Mouse (Mus musculus) natural killer cell, adult 2 months (primary cell): Measurements from ENCODE around the gene Olig2.
"Not testable (repeated sequence)": the region's sequence is repeated elsewhere in the genome, so short reads cannot be mapped to it uniquely, and the experiment has no call there.

Source experiments
- DNase-seq, 2 experiments: peaks; one replicate each; pipeline ENCODE4 v3.0.0; 2022; ENCODE audit warnings: low spot score in 2 of 2

Gene Olig2

DNA sequence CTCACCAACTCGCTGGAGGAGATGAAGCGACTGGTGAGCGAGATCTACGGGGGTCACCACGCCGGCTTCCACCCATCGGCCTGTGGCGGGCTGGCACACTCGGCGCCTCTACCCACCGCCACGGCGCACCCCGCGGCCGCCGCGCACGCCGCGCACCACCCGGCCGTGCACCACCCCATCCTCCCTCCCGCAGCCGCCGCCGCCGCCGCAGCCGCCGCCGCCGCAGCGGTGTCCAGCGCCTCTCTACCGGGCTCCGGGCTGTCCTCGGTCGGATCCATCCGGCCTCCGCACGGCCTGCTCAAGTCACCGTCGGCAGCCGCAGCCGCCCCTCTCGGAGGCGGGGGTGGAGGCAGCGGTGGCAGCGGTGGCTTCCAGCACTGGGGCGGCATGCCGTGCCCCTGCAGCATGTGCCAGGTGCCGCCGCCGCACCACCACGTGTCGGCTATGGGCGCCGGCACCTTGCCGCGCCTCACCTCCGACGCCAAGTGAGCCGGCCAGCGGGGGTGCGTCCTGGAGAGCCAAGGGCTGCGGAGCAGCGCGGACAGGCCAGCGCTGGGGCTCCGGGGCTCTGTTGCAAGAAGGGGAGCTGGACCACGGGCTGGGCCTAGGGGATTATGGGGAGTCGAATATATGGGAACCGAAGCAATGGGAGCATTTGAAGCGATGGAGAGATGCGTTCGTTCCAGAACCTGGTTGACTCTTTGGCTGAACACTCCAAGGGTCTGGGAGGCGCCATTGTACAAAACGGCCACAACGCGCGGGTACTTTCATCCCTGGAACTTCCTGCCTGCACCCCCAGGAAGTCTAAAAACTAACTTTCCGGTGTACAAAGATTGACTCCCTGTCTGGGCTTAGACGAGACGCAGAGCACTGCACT, 1.9 kb downstream of the Olig2 start:
- no peak for DNase-seq

DNA sequence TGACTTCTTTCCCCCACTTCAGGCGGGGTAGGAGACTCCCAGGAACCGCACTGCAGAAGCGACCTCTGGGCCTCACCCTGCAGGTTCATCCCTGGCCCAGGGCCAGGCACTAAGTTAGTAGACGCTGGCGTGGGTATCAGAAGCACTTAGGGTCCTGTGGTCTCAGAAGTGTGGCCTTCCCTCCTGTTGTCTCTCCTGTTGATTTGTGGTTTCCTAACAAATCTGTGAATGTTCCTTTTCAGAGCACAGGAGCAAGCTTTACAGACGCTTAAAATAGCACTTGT, 2.4 kb downstream of the Olig2 start:
- no peak for DNase-seq

DNA sequence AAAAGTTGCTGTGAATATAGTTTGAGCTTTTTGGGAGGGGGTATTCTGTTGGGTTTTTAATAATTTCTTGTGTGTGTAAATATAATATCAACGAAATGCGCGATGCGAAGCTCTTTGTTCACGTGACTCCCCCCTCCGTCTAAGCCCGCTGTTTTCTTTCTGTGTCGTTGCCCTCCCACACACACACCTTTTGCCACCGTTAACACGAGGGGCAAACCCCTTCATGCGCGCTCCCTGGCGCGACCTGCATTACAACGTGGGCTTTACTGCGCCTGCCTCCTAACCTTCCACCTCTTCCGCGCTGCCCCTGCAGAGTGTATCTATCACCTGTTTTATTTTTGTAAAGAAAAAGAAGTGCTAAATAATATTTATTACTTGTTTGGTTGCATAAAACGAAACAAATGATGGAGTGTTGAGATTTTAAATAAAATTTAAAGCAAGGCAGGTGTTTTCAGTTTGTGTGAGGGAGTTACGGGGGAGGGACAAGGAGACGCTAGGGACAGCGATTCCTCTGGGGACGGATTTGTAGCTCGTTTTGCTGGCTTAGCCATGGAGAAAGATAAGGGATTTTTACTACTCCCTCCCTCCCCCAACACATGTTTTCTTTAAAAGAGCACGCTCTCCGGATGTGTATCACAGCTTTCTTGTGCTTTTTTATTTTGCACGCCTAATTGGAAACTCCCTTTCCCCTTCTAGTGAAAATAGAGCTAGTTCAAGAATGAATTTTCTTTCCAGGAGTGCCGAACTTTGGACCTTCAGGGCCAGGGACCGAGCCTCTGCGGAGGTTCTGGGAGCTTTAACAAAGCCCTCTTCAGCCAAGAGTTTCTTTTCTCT, 3.2 kb downstream of the Olig2 start:
- no peak for DNase-seq

DNA sequence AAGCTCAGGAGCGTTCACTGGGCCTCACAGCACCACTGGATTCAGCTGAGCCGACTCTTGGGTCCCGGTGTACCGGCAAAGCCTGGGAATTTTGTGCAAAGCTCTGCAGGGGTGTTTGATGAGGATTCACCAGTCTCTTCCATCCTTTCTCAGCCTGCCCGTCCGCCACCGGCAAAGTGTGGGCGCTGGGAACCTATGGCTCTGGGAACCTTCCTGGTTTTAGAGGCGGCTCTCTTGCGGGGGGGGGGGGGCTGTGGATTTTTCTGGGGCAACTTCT, 3.8 kb downstream of the Olig2 start:
- no peak for DNase-seq

DNA sequence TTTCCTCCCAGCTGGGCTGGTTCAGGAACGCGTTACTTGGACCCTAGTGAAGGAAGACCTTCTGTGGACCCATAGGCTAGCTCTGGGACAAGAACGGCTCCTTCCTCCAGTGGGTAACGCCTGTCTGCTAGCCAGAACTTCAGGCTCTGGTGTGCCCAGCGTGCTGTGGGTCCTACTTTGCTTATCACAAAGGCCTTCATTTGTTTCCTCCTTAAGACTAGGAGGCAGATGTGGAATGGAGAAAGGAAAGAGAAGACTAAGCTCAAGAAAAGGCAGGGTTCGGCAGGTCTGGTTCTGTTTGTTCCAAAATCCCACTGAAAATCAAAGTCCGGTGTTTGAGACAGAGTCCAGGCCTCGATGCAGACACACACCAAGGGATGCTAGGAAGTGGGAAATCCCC, 4.4 kb downstream of the Olig2 start:
- DNase-seq: no peak

DNA sequence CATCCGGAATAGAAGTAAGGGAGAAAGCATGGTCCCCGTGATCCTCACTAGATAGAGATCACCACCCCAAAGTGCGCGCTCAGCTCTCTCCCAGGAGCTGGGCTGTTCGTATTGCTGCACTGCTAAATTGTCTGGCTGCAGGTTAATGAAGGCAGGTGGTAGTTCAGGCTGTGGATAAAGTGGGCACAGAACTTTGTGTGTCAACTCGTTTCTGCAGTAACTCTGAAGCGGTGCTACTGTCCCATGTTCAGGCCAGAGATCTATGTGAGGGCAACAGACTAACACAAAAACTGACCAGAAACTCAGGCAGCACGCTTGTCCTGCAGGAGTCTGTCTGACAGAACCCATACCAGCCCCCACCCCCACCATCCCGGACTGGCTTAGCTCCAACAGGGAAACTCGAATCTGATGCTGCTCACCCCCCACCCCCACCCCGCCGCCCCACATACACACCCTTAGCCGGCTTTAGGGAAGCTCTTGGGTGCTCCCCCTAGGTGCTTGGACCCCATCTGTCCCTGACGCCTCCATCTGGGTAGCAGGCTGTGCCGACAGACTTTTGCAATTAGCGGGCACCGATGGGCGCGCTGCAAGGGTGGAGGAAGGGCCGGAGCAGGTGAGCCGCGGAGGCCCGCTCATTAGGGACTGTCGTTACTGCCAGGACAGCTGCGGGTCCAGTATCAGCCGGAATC, 6.7 kb downstream of the Olig2 start:
- no peak for DNase-seq

DNA sequence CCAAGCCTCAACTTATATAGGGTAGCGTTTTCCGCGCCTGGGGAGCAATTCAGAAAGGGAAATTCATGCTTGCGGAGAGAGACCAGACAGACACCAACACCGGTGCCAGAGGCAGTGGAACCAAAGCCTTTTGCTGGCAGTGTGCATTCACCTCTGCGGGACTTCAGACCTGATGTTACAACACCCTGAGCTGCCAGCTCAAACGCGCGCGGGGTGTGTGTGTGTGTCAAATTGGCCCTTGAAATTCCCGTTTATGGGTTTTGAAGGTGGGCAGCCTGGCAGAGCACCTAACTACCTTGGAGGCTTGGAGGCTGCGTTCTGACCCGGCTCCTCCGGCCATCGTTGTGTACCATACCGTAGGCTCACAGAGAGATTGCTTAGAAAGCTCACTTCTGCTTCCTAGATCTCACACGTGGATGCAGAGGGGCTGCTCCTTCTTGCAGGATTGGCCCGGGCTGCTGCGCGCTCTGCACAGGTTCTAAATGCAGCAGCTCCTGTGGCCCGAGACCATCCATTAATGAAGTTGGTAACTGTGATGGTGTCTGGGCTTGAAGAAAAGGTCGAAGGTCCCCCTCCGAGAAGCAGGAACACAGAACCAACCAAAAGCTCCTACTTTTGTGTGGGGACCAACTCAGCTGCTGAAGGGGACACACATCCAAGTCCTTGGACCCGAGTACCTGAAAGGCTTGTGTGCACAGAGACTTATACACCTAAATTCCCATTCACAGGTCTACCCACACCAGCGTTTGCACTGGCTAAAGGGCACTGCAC, 7.4 kb downstream of the Olig2 start:
- DNase-seq: no peak

DNA sequence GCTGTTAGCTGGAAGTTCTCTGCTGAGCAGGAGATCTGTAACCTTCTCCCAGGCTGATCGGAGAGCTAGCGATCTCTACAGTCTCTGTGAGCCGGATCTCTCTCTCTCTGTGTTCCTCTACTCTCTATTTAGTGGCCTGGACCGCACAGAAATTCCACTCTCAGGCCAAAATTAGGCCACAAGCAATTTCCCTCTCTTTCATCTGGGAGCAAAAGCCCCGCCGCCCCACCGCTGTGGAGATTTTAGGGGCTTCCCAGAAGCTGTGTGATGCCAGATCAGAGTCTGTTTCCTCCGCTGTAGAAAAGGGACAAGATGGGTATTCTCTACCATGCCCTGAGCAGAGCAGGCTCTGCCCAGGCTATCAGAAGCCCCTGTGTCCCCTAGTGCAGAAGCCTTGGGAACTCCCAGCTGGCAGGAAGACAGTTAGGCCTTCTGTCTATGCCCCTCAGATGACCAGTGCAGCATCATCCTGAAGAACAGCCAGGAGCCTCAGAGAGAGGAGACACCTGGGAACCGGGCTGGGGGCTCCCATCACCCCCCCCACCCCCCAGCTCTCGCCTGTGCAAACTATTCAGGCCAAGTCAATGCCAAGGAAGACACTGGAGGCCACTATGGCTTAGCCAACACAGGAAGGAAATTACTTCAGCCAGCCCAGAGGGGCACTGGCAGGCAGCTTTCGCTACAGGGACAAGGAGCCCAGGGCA, 8.1 kb downstream of the Olig2 start:
- DNase-seq: no peak

DNA sequence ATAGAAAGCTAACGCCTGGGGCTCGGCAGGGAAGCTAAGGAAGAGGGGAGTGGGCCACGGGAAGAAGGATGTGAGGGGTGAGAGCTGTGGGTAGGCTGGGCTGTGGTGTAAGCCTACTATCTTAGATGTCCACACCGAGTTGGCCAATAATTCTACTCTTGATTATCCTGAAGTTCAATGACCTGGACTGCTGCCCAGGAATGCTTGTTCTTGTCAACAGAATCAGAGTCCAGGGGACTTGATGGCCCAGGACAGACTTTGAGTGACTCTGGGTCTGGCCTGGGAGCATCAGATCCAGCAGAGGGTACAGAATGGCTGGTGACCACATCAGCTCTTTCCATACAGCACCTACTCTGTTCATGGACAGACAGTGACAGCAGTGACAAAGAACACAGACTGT, 13.8 kb downstream of the Olig2 start:
- no peak for DNase-seq

DNA sequence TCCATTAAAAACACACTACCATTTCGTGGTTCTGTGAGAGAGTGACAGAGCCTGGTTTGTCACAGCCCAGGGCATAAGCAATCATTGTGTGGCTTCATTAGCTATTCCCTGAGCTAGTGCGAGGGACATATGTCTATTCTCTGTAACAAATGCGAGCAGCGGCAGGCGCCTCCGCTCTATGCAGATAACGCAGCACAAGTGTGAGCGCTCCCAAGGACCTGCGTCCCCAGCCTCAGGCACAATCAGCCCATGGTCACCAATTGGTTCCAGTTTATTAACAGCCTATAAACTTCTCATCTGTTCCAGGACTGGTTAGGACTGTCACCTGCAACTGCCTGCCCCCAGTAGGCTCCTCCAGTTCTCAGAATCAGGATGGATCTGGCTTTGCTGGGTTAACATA, 21.0 kb downstream of the Olig2 start:
- no peak for DNase-seq

DNA sequence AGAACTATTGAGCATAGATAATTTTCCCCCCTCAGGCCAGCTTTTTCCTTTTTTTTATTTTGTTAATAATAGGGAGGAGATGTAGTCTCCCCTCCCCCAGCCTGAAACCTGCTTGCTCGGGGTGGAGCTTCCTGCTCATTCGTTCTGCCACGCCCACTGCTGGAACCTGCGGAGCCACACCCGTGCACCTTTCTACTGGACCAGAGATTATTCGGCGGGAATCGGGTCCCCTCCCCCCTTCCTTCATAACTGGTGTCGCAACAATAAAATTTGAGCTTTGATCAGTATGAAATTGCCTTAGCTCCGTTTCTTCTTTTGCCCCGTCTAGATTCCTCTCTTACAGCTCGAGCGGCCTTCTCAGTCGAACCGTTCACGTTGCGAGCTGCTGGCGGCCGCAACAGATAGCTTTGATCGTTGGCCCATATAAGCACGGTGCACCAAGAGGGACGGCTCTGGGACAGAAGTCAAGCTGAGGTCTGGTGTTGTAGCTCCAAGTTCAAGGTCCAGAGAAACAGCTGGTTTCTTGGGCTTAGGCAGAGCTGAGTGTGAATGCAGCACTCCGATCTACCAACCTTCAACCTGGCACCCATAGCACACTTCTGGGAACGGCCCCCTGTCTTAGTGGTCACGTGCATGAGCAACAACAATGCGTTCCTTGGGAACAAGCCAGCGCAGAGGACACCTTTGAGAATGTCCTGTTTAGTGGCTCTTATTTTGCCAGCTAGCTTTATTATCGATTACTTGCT, 30.3 kb downstream of the Olig2 start:
- DNase-seq: not testable (repeated sequence)

DNA sequence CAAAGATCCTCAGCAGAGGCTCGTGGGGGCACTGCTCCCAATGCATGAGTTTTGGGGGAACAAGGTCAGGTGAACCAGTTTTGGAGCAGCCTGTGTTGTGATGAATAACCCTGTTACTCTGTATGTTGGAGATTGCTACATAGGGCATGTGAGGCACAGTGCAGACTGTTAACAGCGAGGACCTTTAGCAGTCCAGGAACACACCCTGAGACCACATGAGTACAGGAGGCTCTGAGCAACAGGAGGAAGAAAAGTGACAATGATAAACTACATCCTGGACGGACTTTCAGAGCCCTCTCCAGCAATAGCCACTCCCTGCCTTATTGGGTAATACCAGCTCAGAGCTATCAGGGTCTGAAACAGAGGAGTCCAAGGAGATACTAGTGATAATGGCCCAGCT, 33.7 kb downstream of the Olig2 start:
- DNase-seq: no peak

DNA sequence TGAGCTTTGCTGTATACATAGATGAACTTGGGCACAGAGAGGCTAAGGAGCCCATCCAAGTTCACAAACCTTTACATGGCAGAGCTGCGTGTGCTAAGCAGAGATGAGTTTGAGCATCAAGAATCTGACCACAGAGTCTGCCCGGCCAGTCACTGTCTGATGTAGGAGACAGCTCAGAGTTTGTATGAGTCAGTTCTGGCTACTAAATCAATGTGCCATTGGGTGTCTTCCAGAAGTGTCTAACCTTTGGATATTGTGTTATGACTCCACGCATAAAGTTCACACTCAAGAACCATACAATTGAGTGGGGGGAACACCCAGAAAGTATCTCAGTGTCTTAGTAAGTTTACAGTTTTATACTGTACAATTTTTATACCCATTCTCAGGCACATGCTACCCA, 35.6 kb downstream of the Olig2 start:
- DNase-seq: no peak

DNA sequence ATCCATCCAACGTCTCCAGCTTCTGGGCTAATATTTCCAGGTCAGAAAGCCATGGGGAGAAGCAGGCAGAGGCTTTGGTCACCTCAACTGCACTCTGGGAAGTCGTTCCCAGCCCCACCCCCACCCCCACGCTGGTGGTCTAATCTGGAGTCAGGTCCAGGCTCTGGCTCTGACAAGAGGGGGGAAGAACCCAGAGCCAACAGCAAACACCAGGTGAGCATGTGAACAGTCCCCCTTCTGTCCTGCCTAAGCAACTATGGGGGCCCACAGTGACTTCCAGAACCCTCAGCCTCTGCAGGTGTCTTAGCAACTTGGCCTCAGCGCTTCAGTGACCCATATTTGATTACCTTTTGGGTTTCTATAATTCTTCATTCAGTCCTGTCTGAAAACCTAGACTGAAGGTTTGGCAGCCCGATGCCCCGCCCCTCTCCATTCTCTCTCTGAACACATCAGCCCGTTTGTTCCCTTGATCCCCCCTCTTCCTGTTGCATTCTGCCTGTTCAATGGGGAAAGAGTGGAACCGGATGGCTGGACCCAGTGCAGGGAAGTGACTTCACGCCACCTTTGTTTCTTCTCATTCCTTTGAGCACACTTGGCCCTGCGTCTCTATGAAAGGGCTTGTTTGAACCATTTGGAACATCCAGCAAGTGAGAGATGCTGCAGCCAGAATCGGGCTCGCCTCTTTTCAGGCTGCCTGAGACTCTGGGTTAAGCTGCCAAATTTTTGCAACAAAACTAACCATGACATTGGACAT, 37.4 kb downstream of the Olig2 start:
- DNase-seq: no peak

DNA sequence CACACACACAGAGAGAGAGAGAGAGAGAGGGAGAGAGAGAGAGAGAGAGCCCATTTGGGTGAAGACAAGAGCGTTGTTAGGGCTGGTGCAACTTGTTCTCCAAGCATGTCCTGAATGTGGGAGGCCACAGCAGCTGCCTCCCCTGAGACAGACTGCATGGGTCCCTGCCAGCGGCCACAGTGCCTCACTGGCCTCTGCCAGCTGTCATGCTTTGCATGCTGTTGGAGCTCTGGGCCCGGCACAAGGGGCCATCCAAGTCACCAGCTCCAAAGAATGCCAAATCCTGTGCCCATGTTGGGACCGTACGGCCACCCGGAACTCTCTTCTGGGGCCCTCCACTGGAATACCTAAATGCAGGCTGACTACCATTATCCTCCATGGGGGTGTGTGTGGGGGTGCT, 40.7 kb downstream of the Olig2 start:
- DNase-seq: no peak

DNA sequence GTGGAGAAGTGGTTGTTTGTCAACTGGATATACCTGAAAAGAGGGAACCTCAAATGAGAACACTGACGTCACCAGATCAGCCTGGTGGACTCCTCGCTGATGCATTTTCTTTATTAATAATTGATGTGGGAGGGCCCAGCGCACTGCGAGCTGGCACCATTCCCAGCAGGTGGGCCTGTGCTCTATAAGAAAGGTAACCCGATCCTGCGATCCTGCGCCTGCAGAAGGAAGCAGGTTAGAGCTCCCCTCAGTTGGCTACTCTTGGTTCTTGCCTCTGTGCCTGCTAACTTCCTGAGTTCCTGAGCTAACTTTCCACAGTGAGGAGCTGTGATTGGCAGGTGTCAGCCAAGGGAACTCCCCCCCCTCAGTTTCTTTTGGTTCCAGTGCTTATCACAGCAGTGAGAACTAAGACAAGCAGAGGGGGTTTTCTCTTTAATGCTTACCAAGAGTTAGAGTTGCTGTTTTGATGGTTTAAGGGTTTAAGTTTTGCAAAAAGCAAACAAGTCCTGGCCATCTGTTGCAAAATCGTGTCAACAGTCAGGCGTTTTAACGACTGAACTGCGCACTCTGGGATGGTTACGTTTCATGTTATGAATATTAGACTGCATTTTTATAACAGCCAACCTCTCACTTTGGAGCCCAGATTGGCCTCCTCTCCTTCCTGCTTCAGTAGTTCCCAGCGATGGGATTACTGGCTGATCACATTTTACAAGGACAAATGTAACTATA, 43.6 kb downstream of the Olig2 start:
- DNase-seq: no peak

DNA sequence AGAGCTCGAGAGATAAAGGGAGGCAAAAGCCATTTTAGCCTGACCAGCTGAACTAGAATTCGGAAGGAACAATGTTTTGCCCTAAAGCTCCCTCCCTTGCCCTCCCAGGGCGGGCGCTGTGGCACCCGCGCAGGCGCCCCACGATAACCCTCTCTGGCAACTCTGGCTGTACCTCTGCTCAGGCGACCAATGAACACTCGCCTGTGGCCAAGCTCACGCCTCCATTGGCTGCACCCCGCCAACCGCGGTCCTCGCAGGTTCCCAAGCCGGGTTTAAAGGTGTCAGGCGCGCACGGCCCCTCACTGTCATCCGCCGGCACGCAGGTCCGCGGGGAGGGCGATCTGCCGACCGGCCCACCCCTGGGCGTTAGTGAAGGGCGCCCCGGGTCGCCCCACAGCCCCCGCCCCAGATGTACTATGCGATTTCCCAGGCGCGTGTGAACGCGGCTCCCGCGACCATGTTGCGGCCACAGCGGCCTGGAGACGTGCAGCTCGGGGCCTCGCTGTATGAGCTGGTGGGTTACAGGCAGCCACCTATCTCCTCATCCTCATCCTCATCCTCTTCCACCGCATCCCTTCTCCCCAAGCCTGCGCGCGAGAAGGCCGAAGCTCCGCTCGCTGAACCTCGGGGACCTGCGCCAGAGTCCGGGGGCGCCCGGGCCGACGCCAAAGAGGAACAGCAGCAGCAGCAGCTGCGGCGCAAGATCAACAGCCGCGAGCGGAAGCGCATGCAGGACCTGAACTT, 44.4 kb downstream of the Olig2 start, which contains the start of gene Olig1:
Olig1 (plus strand) TSS at position 305 of the 744 bp plus-strand sequence.
- no peak for DNase-seq

DNA sequence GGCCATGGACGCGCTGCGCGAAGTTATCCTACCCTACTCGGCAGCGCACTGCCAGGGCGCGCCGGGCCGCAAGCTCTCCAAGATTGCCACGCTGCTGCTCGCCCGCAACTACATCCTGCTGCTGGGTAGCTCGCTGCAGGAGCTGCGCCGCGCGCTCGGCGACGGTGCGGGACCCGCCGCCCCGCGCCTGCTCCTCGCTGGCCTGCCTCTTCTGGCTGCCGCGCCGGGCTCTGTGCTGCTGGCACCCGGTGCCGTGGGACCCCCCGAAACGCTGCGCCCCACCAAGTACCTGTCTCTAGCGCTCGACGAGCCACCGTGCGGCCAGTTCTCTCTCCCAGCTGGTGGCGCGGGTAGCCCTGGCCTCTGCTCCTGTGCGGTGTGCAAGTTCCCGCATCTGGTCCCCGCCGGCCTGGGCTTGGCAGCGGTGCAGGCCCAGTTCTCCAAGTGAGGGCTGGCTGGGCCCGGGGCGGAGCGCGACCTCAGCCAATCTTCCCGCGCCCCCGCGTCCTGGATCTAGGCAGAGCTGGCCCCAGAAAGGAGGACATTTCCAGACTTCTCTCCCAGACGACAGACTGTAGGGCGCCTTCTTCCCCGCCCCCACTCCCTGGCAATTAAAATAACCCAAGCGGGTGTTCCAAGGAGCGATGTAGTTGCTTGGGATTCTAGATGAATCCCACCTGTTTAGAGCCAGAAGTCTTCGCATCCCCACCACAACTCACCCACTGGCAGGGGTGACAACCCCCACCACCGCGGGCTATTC, 45.1 kb downstream of the Olig2 start:
- no peak for DNase-seq
